Mouse (Mus musculus) heart, adult 18-20 months (tissue): Measurements from ENCODE around the gene Mri1. TPM values are rescaled to one million over a fixed set of nuclear protein-coding genes. Genes with fewer than 3 reads are reported as not detected.

Experiments used
- DNase-seq, 2 experiments: peaks; one replicate each; pipeline ENCODE4 v3.0.0; 2021 to 2022; ENCODE audit warnings: mixed read lengths in 1 of 2
- total RNA-seq, 2 experiments: library from RNA; stranded (reverse); gene quantifications; 2 replicates each; pipeline ENCODE4 v1.2.3; 2021

The Mri1 gene
- total RNA-seq, 2 experiments from 2014 or later = 12.0 to 15.1 TPM

- DNase-seq = peak; percentile 99 to 100
Measured at GRCm38 (mm10) chr8:84236998-84237473, 20.1 kb downstream of the Mri1 start, which contains the start of gene Zswim4. TSS of gene Zswim4 (minus strand) at chr8:84237055.

GRCm38 (mm10) chr8:84236410-84236997 is 20.6 kb downstream of the Mri1 start:
- peak in 1 of 2 experiments; percentile 43 for DNase-seq

GRCm38 (mm10) chr8:84235746-84236409 is 21.2 kb downstream of the Mri1 start:
- peak; percentile 34 to 42 for DNase-seq

- DNase-seq = no peak
Measured at GRCm38 (mm10) chr8:84233055-84233454, 24.1 kb downstream of the Mri1 start.

GRCm38 (mm10) chr8:84230735-84231134 is 26.4 kb downstream of the Mri1 start:
- DNase-seq = no peak

- DNase-seq = no peak
Measured at GRCm38 (mm10) chr8:84223322-84224029, 33.6 kb downstream of the Mri1 start.

GRCm38 (mm10) chr8:84222566-84223165 is 34.5 kb downstream of the Mri1 start:
- peak; percentile 20 to 58 for DNase-seq

- peak; percentile 16 to 53 for DNase-seq
Measured at GRCm38 (mm10) chr8:84220105-84220504, 37.0 kb downstream of the Mri1 start.

- peak; percentile 13 to 48 for DNase-seq
Measured at GRCm38 (mm10) chr8:84218143-84218542, 39.0 kb downstream of the Mri1 start.

- no peak for DNase-seq
Measured at GRCm38 (mm10) chr8:84217206-84217605, 39.9 kb downstream of the Mri1 start.

- DNase-seq = no peak
Measured at GRCm38 (mm10) chr8:84213277-84213676, 43.8 kb downstream of the Mri1 start.

- DNase-seq = peak in 1 of 2 experiments; percentile 4
Measured at GRCm38 (mm10) chr8:84211881-84212563, 45.1 kb downstream of the Mri1 start.

- DNase-seq = peak in 1 of 2 experiments; percentile 14
Measured at GRCm38 (mm10) chr8:84211202-84211601, 45.9 kb downstream of the Mri1 start.

GRCm38 (mm10) chr8:84210167-84210791 is 46.8 kb downstream of the Mri1 start:
- peak; percentile 83 to 92 for DNase-seq

- peak in 1 of 2 experiments; percentile 28 for DNase-seq
Measured at GRCm38 (mm10) chr8:84208381-84209380, 48.4 kb downstream of the Mri1 start.

- peak; percentile 79 to 92 for DNase-seq
Measured at GRCm38 (mm10) chr8:84207811-84208210, 49.3 kb downstream of the Mri1 start.

- DNase-seq = no peak
Measured at GRCm38 (mm10) chr8:84206666-84207065, 50.5 kb downstream of the Mri1 start.

GRCm38 (mm10) chr8:84205073-84205472 is 52.1 kb downstream of the Mri1 start:
- no peak for DNase-seq

- DNase-seq = peak; percentile 90 to 96
Measured at GRCm38 (mm10) chr8:84203975-84204772, 53.0 kb downstream of the Mri1 start.
